In the genomic region with DNA sequence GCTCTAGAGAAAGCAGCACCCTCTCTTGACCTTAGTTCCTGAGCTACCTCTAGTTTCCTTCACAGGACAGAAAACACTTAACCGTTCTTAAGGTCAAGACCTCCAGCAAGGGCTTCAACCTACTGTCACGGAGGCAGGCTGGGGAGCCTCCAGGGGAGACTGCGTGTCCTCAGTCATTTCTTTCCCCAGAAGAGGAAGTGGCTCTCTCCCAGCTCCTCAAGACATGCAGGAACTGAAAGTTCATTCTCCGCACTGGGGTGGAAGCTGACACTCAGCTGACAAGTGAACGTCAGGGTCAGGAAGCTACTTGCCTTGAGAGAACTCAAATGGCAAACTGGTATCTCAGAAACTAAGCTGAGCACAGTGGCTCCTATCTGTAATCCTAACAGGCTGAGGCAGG, we compare ENCODE assay signal across 10 mouse cellular contexts. TPM values are rescaled to one million over a fixed set of nuclear protein-coding genes. Genes with fewer than 3 reads are reported as not detected.
DNase-seq lines count a peak whose midpoint lies in the region; ATAC-seq and TF ChIP-seq lines count a peak whose summit lies in the region.
"Had no signal": no experiment of that assay in that cellular context is flagged by ENCODE, and none has a peak within 500 bp of the region (broad histone marks: within the 10 kb centered on the region; RNA-seq: fewer than 3 reads in every experiment).

No protein-coding gene starts in this region.

- H3K27me3 ChIP-seq in lung, embryonic 14.5 days (ENCODE audit: insufficient read depth, low read length), result no peaks in the 10 kb centered on the region

- H3K36me3 ChIP-seq in lung, embryonic 14.5 days (ENCODE audit: insufficient read depth), result peaks cover 19% of the 10 kb centered on the region

- H3K27ac ChIP-seq in lung, embryonic 14.5 days (ENCODE audit: low read depth), result no peak overlapping the region

- DNase-seq in CD4-positive, CD25-positive, alpha-beta regulatory T cell, adult 2 months (ENCODE audit: low read depth, low spot score), result peak; percentile 32
- peak; percentile 19 for DNase-seq in urinary bladder, postnatal 14 days (ENCODE audit: low spot score)
- no peak for DNase-seq in urinary bladder, postnatal 10 days (ENCODE audit: low spot score)
- DNase-seq in lung, embryonic 14.5 days, result peak; percentile 37
- DNase-seq in cerebellum, postnatal 36 days, result no peak
- DNase-seq in thymus, postnatal 0 days (ENCODE audit: low spot score), result no peak
- DNase-seq in testis, postnatal 14 days (ENCODE audit: low spot score), result no peak

- no peak for TF ChIP-seq CTCF in lung, embryonic 14.5 days (IDR thresholded peaks at IDR 0.05; ENCODE audit: low read depth)

- no peak overlapping the region for H3K4me3 ChIP-seq in lung, embryonic 14.5 days (ENCODE audit: low read depth, low read length)
- H3K4me3 ChIP-seq: erythroblast, embryonic 14.5 days; myocyte had no signal

- H3K9ac ChIP-seq in lung, embryonic 14.5 days, result no peak overlapping the region

- no peak for ATAC-seq in CD4-positive, CD25-positive, alpha-beta regulatory T cell, adult 4 months
- ATAC-seq in lung, embryonic 14.5 days (ENCODE audit: insufficient read depth), result no peak

- no peak overlapping the region for H3K4me2 ChIP-seq in lung, embryonic 14.5 days

- H3K4me1 ChIP-seq in lung, embryonic 14.5 days (ENCODE audit: insufficient read depth), result no peaks in the 10 kb centered on the region

- 43% methylated on average over 5 of the region's 5 CpGs for WGBS in lung, embryonic 14.5 days

- H3K9me3 ChIP-seq in lung, embryonic 14.5 days (ENCODE audit: low read depth, low read length), result no peaks in the 10 kb centered on the region

RNA-seq across cellular contexts. Expression of gene Grb2, which starts 15.6 kb away (rescaled TPM):
- polyA plus RNA-seq in CD4-positive, CD25-positive, alpha-beta regulatory T cell, adult 4 months (2017; shearing (Covaris generic)), result 10 to 100 TPM; 28.8 to 30.9 TPM
- 41.5 and 48.7 TPM in 2 replicates for polyA plus RNA-seq in lung, embryonic 14.5 days (2014; fragmentation: Nextera tagmentation; extraction: Ambion mirVana)
- 143 and 144 TPM in 2 replicates for polyA plus RNA-seq in thymus, postnatal 0 days (2015; fragmentation: Nextera tagmentation; extraction: Ambion mirVana)

Comparison
In these comparisons a context has a peak if more than half of its experiments do, and no peak if none do; other contexts are left out.
1. DNase-seq: peak in CD4-positive, CD25-positive, alpha-beta regulatory T cell, adult 2 months (single experiment), urinary bladder, postnatal 14 days (single experiment) and lung, embryonic 14.5 days (single experiment); none in urinary bladder, postnatal 10 days (single experiment), cerebellum, postnatal 36 days (0 of 2), thymus, postnatal 0 days (single experiment) and testis, postnatal 14 days (single experiment).